Mouse (Mus musculus) liver, embryonic 14.5 days (tissue): ENCODE data around the gene Pan3.

Experiments used
- CTCF ChIP-seq: IDR thresholded peaks from 2 replicates; pipeline ENCODE4 v1.5.1; 2016; ENCODE audit warnings: antibody characterized with exemption, low read depth, control low read depth
- EP300 ChIP-seq: IDR thresholded peaks from 2 replicates; pipeline ENCODE4 v1.6.1; 2016; ENCODE audit warnings: antibody characterized with exemption, low read depth

DNA sequence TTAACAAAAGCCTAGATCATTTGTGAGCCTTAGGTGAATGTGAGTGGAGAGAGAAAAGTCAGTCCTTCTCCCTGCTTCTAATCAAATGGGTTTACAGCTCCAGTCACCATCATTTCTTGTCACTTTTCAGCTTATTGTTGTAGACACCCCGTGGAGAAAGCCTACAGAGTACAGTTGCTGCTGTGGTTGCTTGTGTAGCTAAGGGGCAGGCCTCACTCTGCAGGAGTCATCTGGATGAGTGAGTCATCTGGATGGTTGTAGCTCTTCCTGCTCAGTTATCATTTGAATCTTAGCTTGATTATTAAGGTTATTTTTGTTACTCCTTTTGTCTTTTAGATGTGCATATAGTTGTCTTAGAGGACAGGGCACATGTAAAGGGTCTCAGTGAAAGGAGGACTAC, 63.2 kb downstream of the Pan3 start:
- TF ChIP-seq CTCF: no peak
- no peak for TF ChIP-seq EP300
